Mouse (Mus musculus) B cell, adult 62 days (primary cell): ENCODE data around the gene Gm3269. TPM values are rescaled to one million over a fixed set of nuclear protein-coding genes. Genes with fewer than 3 reads are reported as not detected.

ENCODE experiments used
- total RNA-seq: library from RNA; stranded (reverse); gene quantifications from 4 replicates; pipeline ENCODE4 v1.2.4, GENCODE M21; 2023

The Gm3269 gene
- not detected in 4 replicates for total RNA-seq

DNA sequence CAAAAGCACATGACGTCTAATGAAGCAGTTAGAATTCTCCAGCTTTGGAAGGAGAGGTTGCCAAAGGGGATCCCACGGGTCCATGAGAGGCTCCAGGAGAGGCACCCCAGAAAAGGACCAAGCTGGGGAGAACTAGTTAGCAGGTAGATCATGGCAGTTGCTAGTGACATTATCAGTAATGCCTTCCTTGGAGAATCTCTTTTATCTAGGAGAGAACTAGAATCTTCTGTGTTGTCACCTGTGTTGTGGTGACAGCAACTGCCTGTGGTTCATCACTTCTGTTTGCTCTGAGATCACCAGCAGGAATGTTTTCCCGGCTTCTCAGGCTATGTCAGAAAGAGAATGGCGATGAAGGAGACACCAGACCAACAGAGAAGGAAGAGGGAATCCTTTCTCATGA lies at the start of gene Gm3269:
Gm3269 (plus strand) TSS at position 301 of the 400 bp plus-strand sequence.

GRCm38 (mm10) chr14:4855299-4855980 lies 17.5 kb downstream of the Gm3269 start, which contains the start of gene Gm3264:
Gene Gm3264, plus strand, starts transcription at chr14:4855576.

DNA sequence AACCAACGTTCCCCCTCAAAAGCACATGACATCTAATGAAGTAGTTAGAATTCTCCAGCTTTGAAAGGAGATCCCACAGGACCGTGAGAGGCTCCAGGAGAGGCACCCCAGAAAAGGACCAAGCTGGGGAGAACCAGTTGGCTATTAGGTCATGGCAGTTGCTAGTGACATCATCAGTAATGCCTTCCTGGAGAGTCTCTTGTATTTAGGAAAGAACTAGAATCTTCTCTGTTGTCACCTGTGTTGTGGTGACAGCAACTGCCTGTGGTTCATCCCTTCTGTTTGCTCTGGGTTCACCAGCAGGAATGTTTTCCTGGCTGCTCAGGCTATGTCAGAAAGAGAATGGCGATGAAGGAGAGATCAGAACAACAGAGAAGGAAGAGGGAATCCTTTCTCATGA lies 54.2 kb downstream of the Gm3269 start, which contains the start of gene Gm3278:
Gm3278 (plus strand) TSS at position 301 of the 400 bp plus-strand sequence.

Other genes starting within 250 kb of the Gm3269 start
- gene Gm8159, start 205.8 kb upstream of the Gm3269 start, total RNA-seq = not detected in 4 replicates
- not detected in 4 replicates for gene Gm3239, start 173.9 kb upstream of the Gm3269 start, total RNA-seq
- gene Gm7876, start 128.9 kb upstream of the Gm3269 start, total RNA-seq = not detected in 4 replicates
- not detected in 4 replicates for gene Gm3252, start 111.3 kb upstream of the Gm3269 start, total RNA-seq
- gene Gm9602, start 61.8 kb upstream of the Gm3269 start, total RNA-seq = not detected in 4 replicates
- not detected in 4 replicates for gene Gm3264, start 17.5 kb downstream of the Gm3269 start, total RNA-seq
- not detected in 4 replicates for gene Gm3278, start 54.3 kb downstream of the Gm3269 start, total RNA-seq
- not detected in 4 replicates for gene Gm8297, start 145.8 kb downstream of the Gm3269 start, total RNA-seq
- gene Gm3298, start 177.8 kb downstream of the Gm3269 start, total RNA-seq = not detected in 4 replicates
- gene 4930555G01Rik, start 212.5 kb downstream of the Gm3269 start, total RNA-seq = not detected in 4 replicates
- gene Gm8281, start 232.9 kb downstream of the Gm3269 start, total RNA-seq = not detected in 4 replicates